Mouse (Mus musculus): Measurements from ENCODE around the gene Ccl1. TPM values are rescaled to one million over a fixed set of nuclear protein-coding genes. Genes with fewer than 3 reads are reported as not detected.

The Ccl1 gene
- not detected in 2 replicates for polyA plus RNA-seq (2014; fragmentation: Nextera tagmentation; extraction: Ambion mirVana)

DNA sequence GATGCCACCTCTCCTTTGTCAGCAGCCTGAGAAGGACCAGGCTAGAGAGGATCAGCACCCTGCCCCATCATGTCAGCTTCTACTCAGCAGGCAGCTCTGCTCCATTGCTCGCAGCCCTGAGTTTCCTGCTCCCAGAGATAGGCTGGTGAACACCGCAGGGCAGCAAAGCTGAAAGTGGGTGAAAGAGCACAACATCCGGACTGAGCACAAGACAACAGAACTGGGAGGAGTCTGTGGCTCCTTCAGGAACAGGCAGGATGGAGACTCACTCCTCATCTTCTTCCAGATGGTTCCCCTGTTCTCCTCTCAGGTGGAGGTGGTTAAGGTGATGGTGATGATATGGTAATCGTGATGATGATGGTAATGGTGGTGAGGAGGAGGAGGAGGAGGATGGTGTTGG, at the start of gene Ccl1:
Ccl1 (minus strand) TSS at position 101 of the 400 bp plus-strand sequence.
- no peaks in the 10 kb centered on the region for H3K4me1 ChIP-seq (ENCODE audit: control insufficient read depth, insufficient read depth, low read length)
- ATAC-seq: no peak
- 72% methylated on average over 4 of the region's 4 CpGs for WGBS

DNA sequence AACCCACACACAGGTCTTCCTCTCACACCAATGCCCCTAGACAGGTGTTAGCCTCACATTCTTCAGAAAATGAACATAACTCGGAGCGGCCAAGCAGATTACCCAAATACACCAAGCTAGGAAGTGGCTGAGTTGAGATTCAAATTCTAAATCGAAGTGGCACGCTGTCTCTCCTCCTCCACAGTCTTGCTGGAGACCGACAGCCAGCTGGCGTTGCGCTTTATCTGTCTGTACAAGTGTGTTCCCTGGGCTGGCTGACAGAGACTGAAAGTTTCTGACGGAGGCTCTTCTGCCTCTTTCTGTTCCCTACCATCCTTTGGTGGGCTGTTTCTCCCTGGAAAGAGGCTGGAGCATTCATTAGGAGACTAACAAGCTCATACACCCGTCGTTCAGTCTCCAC, 45.5 kb upstream of the Ccl1 start:
- WGBS: 83% methylated on average over 10 of the region's 10 CpGs
- H3K27ac ChIP-seq (ENCODE audit: low read depth, low read length): no peak overlapping the region
- no peak for DNase-seq (ENCODE audit: low spot score)
- H3K4me1 ChIP-seq (ENCODE audit: control insufficient read depth, insufficient read depth, low read length): no peaks in the 10 kb centered on the region
- no peak for ATAC-seq
- H3K4me3 ChIP-seq (ENCODE audit: low read depth, low read length): no peak overlapping the region
- no peaks in the 10 kb centered on the region for H3K27me3 ChIP-seq (replicated peaks; ENCODE audit: control insufficient read depth, insufficient read depth, low read length)
- H3K9ac ChIP-seq (ENCODE audit: low read length): no peak overlapping the region
- H3K36me3 ChIP-seq (ENCODE audit: control insufficient read depth, insufficient read depth, low read length): no peaks in the 10 kb centered on the region
- no peak overlapping the region for H3K4me2 ChIP-seq (ENCODE audit: low read length)
- H3K9me3 ChIP-seq (replicated peaks; ENCODE audit: control insufficient read depth, low read length): no peaks in the 10 kb centered on the region

More for the DNA sequence above, at the start of gene Ccl1:
- DNase-seq (ENCODE audit: low spot score): no peak
- H3K9me3 ChIP-seq (replicated peaks; ENCODE audit: control insufficient read depth, low read length): no peaks in the 10 kb centered on the region
- H3K36me3 ChIP-seq (ENCODE audit: control insufficient read depth, insufficient read depth, low read length): no peaks in the 10 kb centered on the region
- H3K4me3 ChIP-seq (ENCODE audit: low read depth, low read length): no peak within 1 kb of the TSS
- H3K9ac ChIP-seq (ENCODE audit: low read length): no peak within 1 kb of the TSS
- H3K4me2 ChIP-seq (ENCODE audit: low read length): no peak within 1 kb of the TSS
- H3K27me3 ChIP-seq (replicated peaks; ENCODE audit: control insufficient read depth, insufficient read depth, low read length): no peaks in the 10 kb centered on the region
- no peak within 1 kb of the TSS for H3K27ac ChIP-seq (ENCODE audit: low read depth, low read length)

DNA sequence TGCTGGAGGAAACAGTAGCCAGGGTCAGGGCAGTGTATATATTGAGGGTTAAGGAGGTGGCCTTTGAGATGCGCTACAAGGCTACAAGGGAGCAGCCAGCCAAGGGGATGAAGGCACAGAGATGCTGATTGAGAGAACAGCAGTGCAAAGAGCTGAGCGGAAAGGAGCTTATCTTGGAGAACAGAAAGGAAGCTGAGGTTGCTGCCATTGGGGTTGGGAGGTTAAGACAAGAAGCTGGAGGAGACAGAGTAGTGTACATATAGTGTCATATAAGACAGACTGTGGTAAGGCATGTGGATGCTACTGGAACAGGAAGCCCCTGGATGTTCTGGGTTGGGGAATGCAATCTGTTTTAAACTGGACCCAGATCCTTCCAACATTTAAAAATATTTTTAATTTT, 35.4 kb upstream of the Ccl1 start:
- no peak overlapping the region for H3K4me3 ChIP-seq (ENCODE audit: low read depth, low read length)
- ATAC-seq: no peak
- no peaks in the 10 kb centered on the region for H3K36me3 ChIP-seq (ENCODE audit: control insufficient read depth, insufficient read depth, low read length)
- H3K27ac ChIP-seq (ENCODE audit: low read depth, low read length): no peak overlapping the region
- WGBS: 63% methylated on average over 2 of the region's 2 CpGs
- H3K4me1 ChIP-seq (ENCODE audit: control insufficient read depth, insufficient read depth, low read length): no peaks in the 10 kb centered on the region
- H3K4me2 ChIP-seq (ENCODE audit: low read length): no peak overlapping the region
- no peaks in the 10 kb centered on the region for H3K27me3 ChIP-seq (replicated peaks; ENCODE audit: control insufficient read depth, insufficient read depth, low read length)
- no peak overlapping the region for H3K9ac ChIP-seq (ENCODE audit: low read length)
- DNase-seq (ENCODE audit: low spot score): no peak
- no peaks in the 10 kb centered on the region for H3K9me3 ChIP-seq (replicated peaks; ENCODE audit: control insufficient read depth, low read length)

DNA sequence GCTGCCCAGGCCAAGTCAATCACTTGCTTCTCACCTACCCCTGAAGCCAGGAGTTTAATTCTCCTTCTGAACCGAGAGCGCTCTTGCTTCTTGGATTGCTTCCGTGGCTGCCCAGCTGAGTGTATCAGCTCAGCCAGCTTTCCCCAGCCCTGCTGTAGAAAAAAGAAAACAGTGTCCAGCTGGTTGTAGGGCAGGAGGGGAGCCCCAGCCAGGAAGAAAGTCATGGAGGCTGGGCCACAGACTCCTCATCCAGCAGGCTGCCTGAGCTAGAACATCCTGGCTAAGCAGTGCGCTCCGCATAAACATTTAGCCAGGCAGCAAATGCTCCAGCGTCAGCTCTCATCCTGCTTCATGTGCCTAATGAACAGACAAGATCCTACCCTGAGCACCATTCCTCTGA, 34.9 kb upstream of the Ccl1 start:
- 56% methylated on average over 6 of the region's 6 CpGs for WGBS

GRCm38 (mm10) chr11:82339921-82340401, 34.5 kb upstream of the Ccl1 start:
- Histone ChIP-seq H3K27ac (ENCODE audit: low read depth, low read length) (no peak overlapping the region), H3K9me3 (replicated peaks; ENCODE audit: control insufficient read depth, low read length) (no peaks in the 10 kb centered on the region), H3K36me3 (ENCODE audit: control insufficient read depth, insufficient read depth, low read length) (no peaks in the 10 kb centered on the region), H3K27me3 (replicated peaks; ENCODE audit: control insufficient read depth, insufficient read depth, low read length) (no peaks in the 10 kb centered on the region), H3K4me2 (ENCODE audit: low read length) (no peak overlapping the region), H3K9ac (ENCODE audit: low read length) (no peak overlapping the region), H3K4me3 (ENCODE audit: low read depth, low read length) (no peak overlapping the region), H3K4me1 (ENCODE audit: control insufficient read depth, insufficient read depth, low read length) (no peaks in the 10 kb centered on the region)
- DNase-seq (ENCODE audit: low spot score): no peak
- 46% methylated on average over 7 of the region's 7 CpGs for WGBS
- no peak for ATAC-seq

More for the DNA sequence above, 34.9 kb upstream of the Ccl1 start:
- Histone ChIP-seq H3K36me3 (ENCODE audit: control insufficient read depth, insufficient read depth, low read length) (no peaks in the 10 kb centered on the region), H3K4me3 (ENCODE audit: low read depth, low read length) (no peak overlapping the region), H3K4me2 (ENCODE audit: low read length) (no peak overlapping the region), H3K9ac (ENCODE audit: low read length) (no peak overlapping the region), H3K4me1 (ENCODE audit: control insufficient read depth, insufficient read depth, low read length) (no peaks in the 10 kb centered on the region), H3K27ac (ENCODE audit: low read depth, low read length) (no peak overlapping the region), H3K9me3 (replicated peaks; ENCODE audit: control insufficient read depth, low read length) (no peaks in the 10 kb centered on the region), H3K27me3 (replicated peaks; ENCODE audit: control insufficient read depth, insufficient read depth, low read length) (no peaks in the 10 kb centered on the region)
- DNase-seq (ENCODE audit: low spot score) (no peak), ATAC-seq (no peak)

GRCm38 (mm10) chr11:82313153-82313552, 7.7 kb upstream of the Ccl1 start:
- no peaks in the 10 kb centered on the region for H3K27me3 ChIP-seq (replicated peaks; ENCODE audit: control insufficient read depth, insufficient read depth, low read length)
- H3K27ac ChIP-seq (ENCODE audit: low read depth, low read length): no peak overlapping the region
- H3K4me3 ChIP-seq (ENCODE audit: low read depth, low read length): no peak overlapping the region
- no peaks in the 10 kb centered on the region for H3K9me3 ChIP-seq (replicated peaks; ENCODE audit: control insufficient read depth, low read length)
- no peaks in the 10 kb centered on the region for H3K36me3 ChIP-seq (ENCODE audit: control insufficient read depth, insufficient read depth, low read length)
- peaks cover 2% of the 10 kb centered on the region; the same call in 1 of the 2 replicates for H3K4me1 ChIP-seq (ENCODE audit: control insufficient read depth, insufficient read depth, low read length)
- DNase-seq (ENCODE audit: low spot score) (no peak), ATAC-seq (no peak)
- no peak overlapping the region for H3K4me2 ChIP-seq (ENCODE audit: low read length)
- 51% methylated on average over 7 of the region's 7 CpGs for WGBS
- H3K9ac ChIP-seq (ENCODE audit: low read length): no peak overlapping the region

DNA sequence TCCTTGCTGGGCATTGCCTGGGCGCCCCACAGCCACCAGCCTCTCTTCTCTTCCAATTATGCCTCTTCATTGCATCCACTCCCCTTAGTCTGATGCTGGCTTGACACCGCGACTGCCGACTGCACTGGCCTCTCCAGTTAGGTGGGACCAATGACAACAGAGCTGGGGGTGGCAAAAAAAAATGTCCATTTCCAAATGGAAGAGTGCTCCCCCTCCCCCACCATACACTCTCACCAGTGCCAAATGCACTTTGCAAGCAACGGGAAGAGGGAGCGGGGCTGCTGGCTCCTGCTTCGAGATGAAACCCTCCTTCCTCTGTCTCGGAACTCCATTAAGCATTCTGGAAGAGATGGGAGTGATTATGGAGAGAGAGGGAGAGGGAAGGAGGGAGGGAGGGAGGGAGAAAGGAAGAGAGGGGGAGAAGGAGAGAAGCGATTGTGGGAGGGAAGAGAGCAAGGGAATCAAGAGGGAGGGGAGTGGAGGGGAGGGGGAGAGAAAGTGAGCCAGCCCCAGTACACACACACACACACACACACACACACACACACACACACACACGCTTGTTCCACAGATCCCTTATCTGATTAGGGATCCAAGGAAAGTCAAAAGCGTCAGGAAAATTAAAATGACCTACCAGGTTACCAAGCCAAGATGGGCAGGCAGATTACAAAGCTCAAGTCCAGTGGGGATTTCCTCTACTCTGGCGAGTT, 5.0 kb upstream of the Ccl1 start:
- Histone ChIP-seq H3K27ac (ENCODE audit: low read depth, low read length) (no peak overlapping the region), H3K9me3 (replicated peaks; ENCODE audit: control insufficient read depth, low read length) (no peaks in the 10 kb centered on the region), H3K9ac (ENCODE audit: low read length) (no peak overlapping the region), H3K27me3 (replicated peaks; ENCODE audit: control insufficient read depth, insufficient read depth, low read length) (no peaks in the 10 kb centered on the region), H3K4me1 (ENCODE audit: control insufficient read depth, insufficient read depth, low read length) (peaks cover 2% of the 10 kb centered on the region; the same call in 1 of the 2 replicates), H3K4me3 (ENCODE audit: low read depth, low read length) (no peak overlapping the region), H3K36me3 (ENCODE audit: control insufficient read depth, insufficient read depth, low read length) (no peaks in the 10 kb centered on the region), H3K4me2 (ENCODE audit: low read length) (peak overlapping the region; percentile 0; the same call in 1 of the 2 replicates)
- DNase-seq (ENCODE audit: low spot score) (peak; percentile 64), ATAC-seq (peak; percentile 52; the same call in 1 of the 2 replicates)
- WGBS: 11% methylated on average over 12 of the region's 12 CpGs

DNA sequence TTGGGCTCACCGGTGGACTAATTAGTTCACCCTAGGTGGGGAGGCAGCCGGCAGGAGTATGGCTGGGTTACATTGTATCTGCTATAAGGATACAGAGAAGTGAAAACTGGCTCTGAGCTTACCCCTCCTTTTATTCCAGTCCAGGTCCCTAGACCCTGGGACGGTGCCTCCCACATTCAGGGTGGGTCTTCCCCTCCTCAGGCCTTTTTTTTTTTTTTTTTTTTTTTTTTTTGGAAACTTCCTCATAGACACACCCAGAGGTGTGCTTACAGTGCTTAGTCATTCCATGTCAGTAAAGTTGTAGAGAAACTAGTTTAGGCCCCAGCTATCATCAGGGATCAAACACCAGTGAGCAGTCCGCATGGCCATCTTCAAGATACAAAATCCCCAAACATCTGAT, 7.6 kb downstream of the Ccl1 start:
- no peak overlapping the region for H3K9ac ChIP-seq (ENCODE audit: low read length)
- no peaks in the 10 kb centered on the region for H3K27me3 ChIP-seq (replicated peaks; ENCODE audit: control insufficient read depth, insufficient read depth, low read length)
- H3K4me2 ChIP-seq (ENCODE audit: low read length): no peak overlapping the region
- DNase-seq (ENCODE audit: low spot score) (no peak), ATAC-seq (no peak)
- H3K27ac ChIP-seq (ENCODE audit: low read depth, low read length): no peak overlapping the region
- H3K4me1 ChIP-seq (ENCODE audit: control insufficient read depth, insufficient read depth, low read length): no peaks in the 10 kb centered on the region
- 65% methylated on average over 4 of the region's 4 CpGs for WGBS
- H3K36me3 ChIP-seq (ENCODE audit: control insufficient read depth, insufficient read depth, low read length): no peaks in the 10 kb centered on the region
- no peaks in the 10 kb centered on the region for H3K9me3 ChIP-seq (replicated peaks; ENCODE audit: control insufficient read depth, low read length)
- no peak overlapping the region for H3K4me3 ChIP-seq (ENCODE audit: low read depth, low read length)

- no peaks in the 10 kb centered on the region for H3K36me3 ChIP-seq (ENCODE audit: control insufficient read depth, insufficient read depth, low read length)
- no peak overlapping the region for H3K4me3 ChIP-seq (ENCODE audit: low read depth, low read length)
- H3K27me3 ChIP-seq (replicated peaks; ENCODE audit: control insufficient read depth, insufficient read depth, low read length): no peaks in the 10 kb centered on the region
- no peaks in the 10 kb centered on the region for H3K9me3 ChIP-seq (replicated peaks; ENCODE audit: control insufficient read depth, low read length)
- no peak for ATAC-seq
- no peaks in the 10 kb centered on the region for H3K4me1 ChIP-seq (ENCODE audit: control insufficient read depth, insufficient read depth, low read length)
- no peak overlapping the region for H3K9ac ChIP-seq (ENCODE audit: low read length)
- H3K4me2 ChIP-seq (ENCODE audit: low read length): no peak overlapping the region
- DNase-seq (ENCODE audit: low spot score): no peak
- no peak overlapping the region for H3K27ac ChIP-seq (ENCODE audit: low read depth, low read length)
Measured at GRCm38 (mm10) chr11:82290841-82291240, 14.6 kb downstream of the Ccl1 start.
